Mouse (Mus musculus) CH12.LX (cell line): ENCODE data around the gene Ank3. TPM values are rescaled to one million over a fixed set of nuclear protein-coding genes. Genes with fewer than 3 reads are reported as not detected.

Experiments
- DNase-seq: peaks from one replicate; pipeline ENCODE4 v3.0.0-alpha.2; 2013; ENCODE audit errors: extremely low read depth
- H3K27ac ChIP-seq: 2 replicates; pipeline ENCODE4 v1.5.1; 2012; ENCODE audit warnings: low read depth, mild to moderate bottlenecking, control low read depth, moderate library complexity; ENCODE audit not compliant: insufficient read depth
- H3K27me3 ChIP-seq: replicated peaks from 2 replicates; pipeline ENCODE3; 2012; ENCODE audit warnings: inconsistent platforms
- H3K36me3 ChIP-seq, 2 experiments: replicated peaks in 1 of 2; 2 replicates each; pipeline versions ENCODE3 to v1.6.1; 2012; ENCODE audit warnings: inconsistent platforms in 1 of 2, low read length in 1 of 2, mild to moderate bottlenecking in 1 of 2, mixed read lengths in 1 of 2, moderate library complexity in 1 of 2; ENCODE audit not compliant: control insufficient read depth in 1 of 2, insufficient read depth in 1 of 2
- H3K4me1 ChIP-seq, 2 experiments: 2 replicates each; pipeline ENCODE4 v1.6.1; 2012; ENCODE audit warnings: inconsistent platforms in 1 of 2, moderate library complexity in 1 of 2; ENCODE audit not compliant: insufficient read depth in 2 of 2, control insufficient read depth in 1 of 2
- H3K4me2 ChIP-seq: 2 replicates; pipeline ENCODE4 v1.6.1; 2012; ENCODE audit warnings: low read depth, mild to moderate bottlenecking, control low read depth; ENCODE audit not compliant: poor library complexity, insufficient read depth, severe bottlenecking
- H3K4me3 ChIP-seq, 3 experiments: fragments of 150-350 bp in 1 of 3; sonication (generic) in 1 of 3; replicated peaks in 1 of 3; 2 replicates each; pipeline versions ENCODE3 to v1.5.1; 2011 to 2012; ENCODE audit warnings: low read depth in 2 of 3, low read length in 2 of 3, mild to moderate bottlenecking in 2 of 3, moderate library complexity in 2 of 3, control low read depth in 1 of 3, improper control_type of control experiment in 1 of 3, inconsistent platforms in 1 of 3, mixed read lengths in 1 of 3; ENCODE audit not compliant: poor library complexity in 1 of 3
- H3K79me2 ChIP-seq: replicated peaks from 2 replicates; pipeline ENCODE4 v1.6.1; 2012; ENCODE audit warnings: mild to moderate bottlenecking, moderate library complexity; ENCODE audit not compliant: control insufficient read depth, poor library complexity, insufficient read depth, severe bottlenecking; ENCODE audit errors: extremely low read depth
- H3K9ac ChIP-seq: 2 replicates; pipeline ENCODE4 v1.6.1; 2012; ENCODE audit warnings: low read depth, mild to moderate bottlenecking, control low read depth, moderate library complexity; ENCODE audit not compliant: insufficient read depth
- H3K9me3 ChIP-seq: replicated peaks from 2 replicates; pipeline ENCODE3; 2012; ENCODE audit warnings: low read length, inconsistent platforms, mixed read lengths
- CTCF ChIP-seq, 2 experiments: IDR thresholded peaks in 1 of 2; conservative IDR thresholded peaks in 1 of 2; 2 replicates each; pipeline ENCODE4 v1.5.1; 2011 to 2012; ENCODE audit warnings: low read depth in 2 of 2, low read length in 2 of 2, improper control_type of control experiment in 1 of 2, inconsistent platforms in 1 of 2, mild to moderate bottlenecking in 1 of 2, moderate library complexity in 1 of 2
- E2F4 ChIP-seq: IDR thresholded peaks from 2 replicates; pipeline ENCODE4 v1.6.1; 2011; ENCODE audit warnings: low read depth, low read length, improper control_type of control experiment; ENCODE audit not compliant: insufficient replicate concordance
- ETS1 ChIP-seq: conservative IDR thresholded peaks from 2 replicates; pipeline ENCODE4 v1.6.1; 2012; ENCODE audit warnings: low read depth, mild to moderate bottlenecking, inconsistent platforms, low read length, improper control_type of control experiment, moderate library complexity
- HCFC1 ChIP-seq: IDR thresholded peaks from 2 replicates; pipeline ENCODE4 v1.6.1; 2012; ENCODE audit warnings: low read depth, mild to moderate bottlenecking, inconsistent platforms, low read length, improper control_type of control experiment
- MAZ ChIP-seq: IDR thresholded peaks from 2 replicates; pipeline ENCODE4 v1.6.1; 2012; ENCODE audit warnings: low read depth, mild to moderate bottlenecking, inconsistent platforms, low read length, improper control_type of control experiment, moderate library complexity
- MXI1 ChIP-seq: IDR thresholded peaks from 2 replicates; pipeline ENCODE4 v1.6.1; 2011; ENCODE audit warnings: mild to moderate bottlenecking, low read depth, low read length, improper control_type of control experiment
- NRF1 ChIP-seq: IDR thresholded peaks from 2 replicates; pipeline ENCODE4 v1.6.1; 2014; ENCODE audit warnings: low read depth, mild to moderate bottlenecking, inconsistent platforms, low read length, improper control_type of control experiment, moderate library complexity
- PAX5 ChIP-seq: IDR thresholded peaks from 2 replicates; pipeline ENCODE4 v1.6.1; 2012; ENCODE audit warnings: low read length, inconsistent platforms, mixed read lengths
- RAD21 ChIP-seq: IDR thresholded peaks from 2 replicates; pipeline ENCODE4 v1.6.1; 2011; ENCODE audit warnings: low read depth, mild to moderate bottlenecking, low read length, improper control_type of control experiment, moderate library complexity
- RCOR1 ChIP-seq: conservative IDR thresholded peaks from 2 replicates; pipeline ENCODE4 v1.6.1; 2012; ENCODE audit warnings: low read depth, mild to moderate bottlenecking, inconsistent platforms, low read length, improper control_type of control experiment
- SIN3A ChIP-seq: IDR thresholded peaks from 2 replicates; pipeline ENCODE4 v1.6.1; 2012; ENCODE audit warnings: low read length, improper control_type of control experiment, inconsistent platforms
- TBP ChIP-seq: conservative IDR thresholded peaks from 2 replicates; pipeline ENCODE4 v1.6.1; 2011; ENCODE audit warnings: low read depth, low read length, improper control_type of control experiment
- TCF12 ChIP-seq: IDR thresholded peaks from 2 replicates; pipeline ENCODE4 v1.6.1; 2014; ENCODE audit warnings: low read depth, mild to moderate bottlenecking, inconsistent platforms, low read length, improper control_type of control experiment
- ZC3H11A ChIP-seq: IDR thresholded peaks from 2 replicates; pipeline ENCODE4 v1.6.1; 2012; ENCODE audit warnings: low read depth, mild to moderate bottlenecking, inconsistent platforms, low read length, improper control_type of control experiment
- ZKSCAN1 ChIP-seq: IDR thresholded peaks from 2 replicates; pipeline ENCODE4 v1.6.1; 2012; ENCODE audit warnings: low read depth, inconsistent platforms, low read length, improper control_type of control experiment, borderline replicate concordance
- dilution Hi-C: fragments of 300-500 bp; cut with MboI; formaldehyde crosslinking; loops from 2 replicates; pipeline ENCODE4 v1.14.3; 2020; ENCODE audit warnings: low sequenced_read_pairs; ENCODE audit not compliant: extremely low pct_unique_long_range_greater_than_20kb, extremely low pct_ligation_motif_present
- in situ Hi-C: fragments of 300-500 bp; cut with MboI; formaldehyde crosslinking; loops from 3 replicates; pipeline ENCODE4 v1.14.3; 2019; ENCODE audit warnings: low sequenced_read_pairs, low pct_ligation_motif_present, low pct_unique_long_range_greater_than_20kb, mixed read lengths
- polyA plus RNA-seq: library from polyadenylated mRNA; unstranded; fragments of >175 nt; gene quantifications from 2 replicates; pipeline ENCODE4 v1.2.1, GENCODE M21; 2012; ENCODE audit warnings: low read depth; ENCODE audit not compliant: insufficient read length
- total RNA-seq, 2 experiments: library from RNA; depleted of rRNA; stranded (reverse); fragments of 300-350 nt in 1 of 2; fragments of >200 nt in 1 of 2; gene quantifications; 2 replicates each; pipeline ENCODE4 v1.2.3; 2012 to 2014

Gene Ank3
- total and polyA plus RNA-seq, 3 experiments: 4.7 to 8.3 (median 6.2) TPM

- dilution Hi-C loops: no loop called here
- H3K27ac ChIP-seq: no peak overlapping the region
- H3K9me3 ChIP-seq: no peaks in the 10 kb centered on the region
- H3K4me2 ChIP-seq: no peak overlapping the region
- H3K36me3 ChIP-seq: peaks cover 0 to 14% of the 10 kb centered on the region in 2 experiments
- no peaks in the 10 kb centered on the region for H3K27me3 ChIP-seq
- H3K9ac ChIP-seq: no peak overlapping the region
- no peak for TF ChIP-seq MAZ
- TF ChIP-seq TCF12: no peak
- no peak for TF ChIP-seq TBP
- TF ChIP-seq ZC3H11A: no peak
- no peak for TF ChIP-seq ETS1
- TF ChIP-seq SIN3A: no peak
- TF ChIP-seq RCOR1: no peak
- TF ChIP-seq RAD21: no peak
- TF ChIP-seq MXI1: no peak
- TF ChIP-seq, all 38 proteins: peak for 0
- no peaks in the 10 kb centered on the region for H3K79me2 ChIP-seq
- in situ Hi-C loops: no loop called here
- H3K4me1 ChIP-seq: peaks cover 4 to 7% of the 10 kb centered on the region in 2 experiments; a peak in 1 of 4 replicates
- no peak overlapping the region for H3K4me3 ChIP-seq
- no peak for DNase-seq
Measured at GRCm38 (mm10) chr10:69928358-69928757, 529.8 kb downstream of the Ank3 start.

- H3K9me3 ChIP-seq: no peaks in the 10 kb centered on the region
- peaks cover 0 to 18% of the 10 kb centered on the region in 2 experiments for H3K36me3 ChIP-seq
- H3K4me2 ChIP-seq: no peak overlapping the region
- dilution Hi-C loops: no loop called here
- DNase-seq: no peak
- no peak for TF ChIP-seq MXI1
- TF ChIP-seq RCOR1: no peak
- no peak for TF ChIP-seq ETS1
- TF ChIP-seq E2F4: no peak
- no peak for TF ChIP-seq NRF1
- no peak for TF ChIP-seq TBP
- no peak for TF ChIP-seq PAX5
- TF ChIP-seq HCFC1: no peak
- TF ChIP-seq CTCF (conservative IDR thresholded peaks at IDR 0.05 in 1 of 2, IDR thresholded peaks at IDR 0.05 in 1 of 2; ENCODE audit: low read depth in 2 of 2, low read length in 2 of 2): no peak
- TF ChIP-seq ZKSCAN1: no peak
- TF ChIP-seq, all 38 proteins: peak for 0
- Histone ChIP-seq H3K4me1 (0 out of 4 replicates have a peak, but pooled peaks cover 0 to 5% of the 10 kb centered on the region in 2 experiments), H3K27me3 (no peaks in the 10 kb centered on the region), H3K4me3 (no peak overlapping the region), H3K27ac (no peak overlapping the region), H3K79me2 (no peaks in the 10 kb centered on the region), H3K9ac (no peak overlapping the region)
- in situ Hi-C loops: no loop called here
Measured at GRCm38 (mm10) chr10:69930503-69930902, 531.9 kb downstream of the Ank3 start.
